Mouse (Mus musculus) layer of hippocampus, postnatal 25 days (tissue): Measurements from ENCODE around the gene Clca4b. TPM values are rescaled to one million over a fixed set of nuclear protein-coding genes. Genes with fewer than 3 reads are reported as not detected.
"Not testable (repeated sequence)": the region's sequence is repeated elsewhere in the genome, so short reads cannot be mapped to it uniquely, and the experiment has no call there.

Experiments
- DNase-seq, 2 experiments: peaks; one replicate each; pipeline ENCODE4 v3.0.0; 2022; ENCODE audit warnings: mixed read lengths in 2 of 2, low spot score in 1 of 2; ENCODE audit errors: extremely low spot score in 1 of 2
- total RNA-seq, 2 experiments: library from RNA; stranded (reverse); gene quantifications; 2 replicates each; pipeline ENCODE4 v1.2.3; 2021

Clca4b gene
- not detected for total RNA-seq

DNA sequence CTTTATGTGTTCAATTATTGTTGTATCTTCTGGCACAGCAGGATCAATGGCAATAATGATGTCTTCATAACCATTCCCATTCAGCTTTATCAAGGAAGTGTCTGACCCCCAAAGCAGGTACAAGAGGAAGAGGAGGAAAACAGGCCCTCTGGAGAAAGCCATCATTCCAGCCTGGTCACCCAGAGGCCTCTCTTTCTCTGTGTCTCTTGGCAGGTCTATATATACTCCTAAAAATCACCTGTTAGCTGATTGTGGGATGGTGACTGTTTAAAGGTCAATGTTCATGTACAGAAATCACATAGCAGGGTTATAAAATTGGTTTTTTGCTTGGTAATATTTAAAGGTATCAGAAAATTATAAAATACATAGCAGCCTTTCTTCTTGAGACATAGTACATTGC, at the start of gene Clca4b:
Gene Clca4b, minus strand, starts transcription at position 195 of the 400 bp plus-strand sequence.
- DNase-seq: no peak

DNA sequence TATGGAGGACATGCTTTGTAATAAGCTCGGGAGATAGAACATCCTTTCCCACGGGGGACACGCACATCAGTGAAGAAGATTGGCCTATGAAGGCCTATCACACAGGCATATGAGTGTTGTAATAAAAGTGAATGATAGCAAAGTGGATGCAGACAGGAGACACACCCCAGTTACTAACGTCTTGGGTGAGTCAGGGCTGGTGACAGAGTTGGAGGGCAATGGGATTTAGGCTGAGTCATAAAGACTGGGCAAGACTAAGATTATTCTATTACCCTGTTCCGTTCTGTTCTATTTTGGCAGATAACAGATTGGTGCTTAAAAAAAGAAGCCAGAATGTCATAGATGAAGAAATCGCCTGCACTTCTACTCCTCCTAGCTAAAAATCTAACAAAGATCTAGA, 48.2 kb upstream of the Clca4b start:
- DNase-seq: no peak

DNA sequence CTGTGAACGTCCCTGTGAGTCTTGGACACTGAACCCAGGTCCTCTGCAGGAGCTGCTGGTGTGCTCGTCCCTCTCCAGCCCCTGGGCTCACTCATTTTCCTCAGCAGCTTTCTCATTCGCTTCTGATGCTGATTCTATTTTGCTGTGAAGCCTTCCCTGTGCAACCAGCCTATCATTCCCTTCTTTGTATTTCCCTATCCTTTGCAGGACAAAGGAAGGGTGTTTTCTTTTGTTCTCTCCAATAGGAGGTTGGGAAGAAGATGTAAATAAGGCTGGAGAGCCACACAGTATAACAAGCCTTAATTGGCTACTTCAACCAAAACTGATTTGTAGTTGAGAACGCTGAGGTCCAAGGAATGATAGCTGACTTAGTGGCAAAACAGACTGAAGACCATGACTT, 45.3 kb upstream of the Clca4b start:
- DNase-seq: no peak

DNA sequence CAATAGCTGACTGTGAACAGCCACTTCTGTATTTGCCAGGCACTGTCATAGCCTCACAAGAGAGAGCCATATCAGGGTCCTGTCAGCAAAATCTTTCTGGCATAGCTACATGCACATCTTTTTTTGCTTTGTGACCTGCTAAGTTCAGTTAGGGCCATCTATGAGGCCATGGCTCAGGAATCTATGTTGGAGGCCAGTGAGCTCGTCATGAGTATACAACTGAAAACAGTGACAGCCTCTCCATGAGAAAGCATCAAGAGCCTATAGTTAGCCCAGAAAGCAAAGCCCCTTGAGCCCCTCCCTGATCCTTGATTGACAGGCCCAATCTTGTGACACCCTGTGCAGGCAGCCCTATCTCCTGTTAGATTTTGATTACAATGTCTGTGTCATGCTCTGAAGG, 43.8 kb upstream of the Clca4b start:
- DNase-seq: no peak

DNA sequence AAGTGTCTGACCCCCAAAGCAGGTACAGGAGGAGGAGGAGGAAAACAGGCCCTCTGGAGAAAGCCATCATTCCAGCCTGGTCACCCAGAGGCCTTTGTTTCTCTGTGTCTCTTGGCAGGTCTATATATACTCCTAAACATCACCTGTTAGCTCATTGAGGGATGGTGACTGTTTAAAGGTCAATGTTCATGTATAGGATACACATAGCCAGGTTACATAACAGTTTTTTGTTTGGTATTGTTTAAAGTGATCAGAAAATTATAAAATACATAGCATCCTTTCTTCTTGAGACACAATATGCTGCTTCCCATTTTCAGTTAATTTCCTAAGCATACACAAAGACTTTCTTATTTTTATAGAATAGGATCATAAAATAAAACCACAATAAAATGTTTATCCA, 42.6 kb upstream of the Clca4b start, which contains the start of gene Clca4a:
Gene Clca4a, minus strand, starts transcription at position 101 of the 400 bp plus-strand sequence.
- DNase-seq: no peak

DNA sequence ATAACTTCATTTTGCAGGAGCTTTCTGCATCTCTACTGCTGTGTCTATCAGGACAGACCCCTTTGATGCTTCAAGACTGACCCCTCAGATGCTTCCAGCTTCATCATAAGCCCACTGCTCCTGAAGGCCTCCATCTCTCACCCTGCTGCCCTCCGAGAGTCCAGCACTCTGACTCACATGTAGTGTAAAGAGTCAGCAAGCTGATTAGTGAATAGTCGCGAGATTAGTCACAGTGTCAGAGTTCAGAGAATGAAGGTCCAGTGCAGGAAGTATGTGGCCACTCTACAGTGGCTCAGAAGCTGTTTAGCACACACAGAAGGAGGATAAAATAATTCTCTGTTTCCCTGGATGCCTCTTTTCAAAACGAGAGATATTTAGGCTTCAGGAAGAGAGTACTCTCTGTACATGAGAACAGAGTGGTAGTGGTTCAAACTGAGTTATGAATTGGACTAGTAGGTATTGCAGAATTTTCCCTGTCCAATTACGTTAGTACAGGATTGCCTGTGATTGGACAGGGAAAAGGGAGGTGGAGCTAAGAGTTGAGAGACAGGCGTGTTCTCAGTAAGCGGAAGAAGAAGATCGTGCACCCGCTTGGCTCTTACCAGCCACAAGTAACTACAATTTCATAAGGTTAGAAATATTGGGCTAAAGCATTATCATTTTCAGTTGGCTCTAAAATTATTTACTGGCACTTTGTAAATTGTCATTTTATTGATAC, 39.4 kb upstream of the Clca4b start:
- no peak for DNase-seq

DNA sequence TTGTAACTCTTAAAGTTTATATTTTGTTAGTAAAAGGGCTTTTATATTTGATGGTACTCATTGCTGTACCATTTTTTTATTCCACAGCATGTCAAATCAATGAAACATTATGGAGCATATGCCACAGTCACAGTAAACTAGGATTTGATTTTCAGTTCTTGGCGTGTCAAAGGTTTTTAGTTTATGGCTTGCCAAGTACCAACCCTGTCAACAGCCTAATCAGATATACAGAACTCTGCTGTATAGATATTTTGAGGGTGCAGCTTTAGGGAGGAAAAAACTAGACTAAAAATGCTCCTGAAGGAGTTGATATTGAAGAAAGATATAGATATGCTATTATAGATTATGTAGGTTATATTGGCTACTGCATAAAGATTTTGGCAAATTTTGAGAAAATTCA, 37.4 kb upstream of the Clca4b start:
- DNase-seq: no peak

DNA sequence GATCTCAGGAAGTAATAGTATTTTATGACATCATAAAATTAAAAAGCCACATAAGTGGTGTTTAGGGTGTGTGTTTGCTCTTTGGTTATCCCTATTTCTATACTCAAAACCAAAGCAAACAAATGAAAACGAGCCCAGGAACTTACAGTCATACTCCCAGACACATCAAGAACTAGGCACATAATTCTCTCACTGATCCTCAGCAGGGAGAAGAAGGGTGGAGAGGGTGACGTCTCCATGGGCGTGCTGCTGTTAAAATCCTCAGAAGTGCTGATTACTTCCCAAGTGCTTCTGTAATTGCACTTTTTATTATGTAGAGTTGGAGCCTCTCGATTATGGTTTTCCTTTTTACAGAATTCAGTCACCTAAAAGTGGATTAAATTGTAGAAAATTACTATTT, 33.7 kb upstream of the Clca4b start:
- no peak for DNase-seq

DNA sequence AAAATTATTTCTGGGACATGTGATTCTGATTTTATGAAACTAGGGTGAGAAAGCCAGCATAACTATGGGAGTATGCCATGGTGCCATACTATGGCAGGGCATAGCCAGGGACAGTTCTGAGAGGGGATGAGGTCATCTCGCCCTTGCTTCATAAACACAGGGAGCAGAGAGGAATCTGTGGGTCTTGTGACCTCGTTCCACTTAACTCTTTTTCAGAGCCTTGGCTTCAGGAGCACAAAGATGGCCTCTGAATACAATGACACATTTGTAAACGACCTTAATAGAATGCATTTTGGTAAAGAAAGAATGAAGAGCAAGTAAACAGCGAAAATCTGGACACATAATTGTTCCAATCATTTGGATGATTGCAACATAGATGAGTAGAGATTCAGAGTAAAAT, 18.5 kb upstream of the Clca4b start:
- DNase-seq: no peak

DNA sequence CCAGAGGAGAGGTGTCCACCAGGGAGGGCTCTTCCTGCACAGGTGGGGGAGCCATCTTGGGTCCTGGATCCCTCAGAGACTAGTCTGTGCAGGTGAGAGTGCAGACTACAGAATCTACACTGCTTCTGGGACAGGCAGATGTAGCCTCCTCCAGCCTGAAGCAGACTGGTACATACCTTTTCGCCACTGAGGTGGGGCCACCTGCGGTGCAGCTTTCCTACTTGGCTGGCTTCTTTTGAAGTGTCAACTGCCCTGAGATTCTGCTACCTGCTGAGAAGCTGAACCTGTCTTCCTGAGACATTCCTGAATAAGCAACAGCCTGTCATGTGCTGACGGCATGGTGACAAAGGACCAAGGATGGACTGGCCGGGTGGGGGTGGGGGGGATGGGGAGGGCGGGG, 15.0 kb upstream of the Clca4b start:
- DNase-seq: not testable (repeated sequence)

DNA sequence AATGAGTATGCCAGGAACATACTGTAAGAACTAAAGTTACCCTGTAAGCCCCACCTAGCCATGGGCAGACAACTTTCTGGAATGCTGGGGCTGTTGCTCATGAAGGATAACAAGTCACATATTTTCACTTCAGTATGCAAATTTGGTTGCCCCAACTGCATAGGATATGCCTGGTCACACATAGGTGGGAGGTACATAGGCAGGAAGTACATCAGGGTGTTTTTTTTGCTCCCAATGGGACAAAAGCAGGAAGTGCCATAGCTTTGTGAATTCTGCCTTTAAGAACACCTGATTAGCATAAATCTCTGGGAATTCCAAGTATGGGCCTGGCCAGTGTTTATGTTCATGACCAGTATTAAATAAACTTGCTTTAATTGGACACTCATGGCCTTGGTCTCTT, 1.3 kb upstream of the Clca4b start:
- DNase-seq: not testable (repeated sequence)

DNA sequence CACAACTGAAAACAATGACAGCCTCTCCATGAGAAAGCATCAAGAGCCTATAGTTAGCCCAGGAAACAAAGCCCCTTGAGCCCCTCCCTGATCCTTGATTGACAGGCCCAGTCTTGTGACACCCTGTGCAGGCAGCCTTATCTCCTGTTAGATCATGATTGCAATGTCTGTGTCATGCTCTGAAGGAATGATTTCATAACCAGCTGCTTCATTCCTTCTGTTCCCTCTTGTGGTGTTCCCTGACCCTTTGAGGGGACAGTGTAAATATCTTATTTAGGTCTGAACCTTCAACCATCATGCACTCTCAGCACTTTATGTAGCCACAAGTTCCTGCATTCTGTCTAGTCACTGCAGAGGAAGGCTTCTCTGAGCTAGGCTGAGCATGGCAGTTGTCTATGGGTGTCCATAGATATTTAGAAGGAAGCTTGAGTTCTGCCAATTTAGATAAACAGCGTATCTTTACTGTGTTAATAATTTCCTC, 722 bp upstream of the Clca4b start:
- no peak for DNase-seq

DNA sequence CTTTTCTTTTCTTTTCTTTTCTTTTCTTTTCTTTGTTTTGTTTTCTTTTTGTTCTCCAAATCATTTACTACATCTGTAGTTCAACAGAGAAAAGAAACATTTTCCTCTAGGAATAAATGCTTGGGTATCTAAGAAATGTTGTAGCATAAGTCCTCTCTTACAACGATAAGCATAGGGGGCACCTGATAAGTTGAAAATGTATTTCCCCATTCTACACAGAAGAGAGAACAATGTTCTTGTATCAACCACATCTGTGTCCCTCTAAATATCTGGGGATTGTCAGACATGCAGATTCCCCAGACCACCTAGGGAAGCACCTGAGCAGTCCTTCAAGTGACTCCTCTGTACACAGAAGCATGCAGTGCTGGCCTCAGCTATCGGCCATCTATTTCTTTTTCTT, 18.3 kb downstream of the Clca4b start:
- DNase-seq: no peak

DNA sequence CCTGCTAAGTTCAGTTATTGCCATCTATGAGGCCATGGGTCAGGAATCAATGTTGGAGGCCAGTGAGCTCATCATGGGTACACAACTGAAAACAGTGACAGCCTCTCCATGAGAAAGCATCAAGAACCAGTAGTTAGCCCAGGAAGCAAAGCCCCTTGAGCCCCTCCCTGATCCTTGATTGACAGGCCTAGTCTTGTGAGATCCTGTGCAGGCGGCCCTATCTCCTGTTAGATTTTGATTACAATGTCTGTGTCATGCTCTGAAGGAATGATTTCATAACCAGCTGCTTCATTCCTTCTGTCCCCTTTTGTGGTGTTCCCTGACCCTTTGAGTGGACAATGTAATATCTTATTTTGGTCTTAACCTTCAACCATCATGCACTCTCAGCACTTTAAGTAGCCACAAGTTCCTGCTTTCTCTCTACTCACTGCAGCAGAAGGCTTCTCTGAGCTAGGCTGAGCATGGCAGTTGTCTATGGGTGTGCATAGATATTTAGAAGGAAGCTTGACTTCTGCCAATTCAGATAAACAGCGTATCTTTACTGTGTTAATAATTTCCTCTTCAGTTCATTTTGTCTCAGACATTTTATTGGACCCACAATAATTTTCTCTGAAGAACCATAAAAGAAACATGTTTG, 35.2 kb downstream of the Clca4b start:
- DNase-seq: no peak

DNA sequence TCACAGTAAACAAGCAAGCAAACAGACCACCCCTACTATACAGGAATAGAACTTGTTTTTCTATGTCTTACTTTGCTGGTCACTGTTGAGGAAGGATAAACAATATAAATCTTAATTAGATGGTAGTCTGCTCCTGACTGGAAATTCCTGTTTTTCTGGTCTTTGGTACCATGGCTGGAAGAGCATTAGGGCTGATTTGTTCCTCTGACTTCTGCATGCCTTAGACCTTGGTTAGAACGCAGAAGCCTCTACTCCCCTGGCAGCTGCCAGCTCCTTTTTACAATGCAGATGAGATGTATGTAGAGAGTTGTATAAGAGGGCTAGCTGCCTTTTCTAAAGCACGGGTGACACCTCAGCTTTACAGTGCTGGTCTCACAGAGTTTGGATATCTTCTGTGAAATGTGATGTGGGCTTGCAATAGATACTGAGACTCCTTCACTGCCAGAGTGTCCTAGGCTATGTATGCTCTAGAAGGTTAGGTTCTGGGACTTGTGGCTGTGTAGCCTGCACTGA, 42.0 kb downstream of the Clca4b start:
- no peak for DNase-seq

DNA sequence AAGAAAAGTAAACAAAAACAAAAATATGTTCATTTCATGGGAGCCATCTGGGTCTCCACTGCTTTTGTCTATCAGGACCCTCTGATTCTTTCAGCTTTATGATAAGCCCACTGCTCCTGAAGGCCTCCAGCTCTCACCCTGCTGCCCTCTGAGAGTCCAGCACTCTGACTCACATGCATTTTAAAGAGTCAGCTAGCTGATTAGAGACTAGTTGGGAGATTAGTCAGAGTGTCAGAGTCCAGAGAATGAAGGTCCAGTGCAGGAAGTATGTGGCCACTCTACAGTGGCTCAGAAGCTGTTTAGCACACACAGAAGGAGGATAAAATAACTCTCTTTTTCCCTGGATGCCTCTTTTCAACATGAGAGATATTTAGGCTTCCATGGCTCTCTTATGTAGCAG, 45.4 kb downstream of the Clca4b start:
- no peak for DNase-seq

DNA sequence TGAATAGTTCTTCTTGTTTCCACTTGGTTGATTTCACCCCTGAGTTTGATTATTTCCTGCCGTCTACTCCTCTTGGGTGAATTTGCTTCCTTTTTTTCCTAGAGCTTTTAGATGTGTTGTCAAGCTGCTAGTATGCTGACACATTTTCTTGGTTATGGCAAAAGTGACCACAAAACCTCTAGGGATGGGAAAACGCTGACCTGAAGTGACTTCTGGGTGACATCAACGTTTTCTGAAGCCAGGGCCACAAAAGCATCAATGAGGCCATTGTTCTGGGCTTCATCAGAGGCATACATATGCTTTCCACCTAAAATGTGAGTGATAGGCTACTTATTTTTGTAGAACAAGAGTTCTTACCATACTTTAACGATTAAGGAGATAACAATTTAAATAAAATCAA, 60.3 kb downstream of the Clca4b start:
- not testable (repeated sequence) for DNase-seq

Other genes with a start within 250 kb of the Clca4b start
- 10 to 100 TPM; 60.2 to 64.9 TPM for gene Sh3glb1, start 212.2 kb downstream of the Clca4b start, total RNA-seq
- under 1 TPM; 0.19 to 0.30 TPM for gene Clca3a1, start 171.6 kb downstream of the Clca4b start, total RNA-seq
- gene Clca3a2, start 113.0 kb downstream of the Clca4b start, total RNA-seq: not detected
- not detected for gene Clca3b, start 83.2 kb downstream of the Clca4b start, total RNA-seq
- not detected for gene Clca4a, start 42.5 kb upstream of the Clca4b start, total RNA-seq
- not detected for gene Clca1, start 100.2 kb upstream of the Clca4b start, total RNA-seq
- not detected for gene Clca2, start 166.9 kb upstream of the Clca4b start, total RNA-seq
- 10 to 100 TPM; 16.0 to 17.9 TPM for gene Odf2l, start 186.1 kb upstream of the Clca4b start, total RNA-seq